Mouse (Mus musculus): ENCODE measurements around the gene Lrrc8a.
A peak's percentile ranks its signal among the peaks of the same experiment; 100 is the strongest.

Lrrc8a gene

GRCm38 (mm10) chr2:30237199-30237880 is at the start of gene Lrrc8a:
Gene Lrrc8a, plus strand, starts transcription at chr2:30237715.
- peak; percentile 100 for DNase-seq

- no peak for DNase-seq
These were observed 45.5 kb upstream of the Lrrc8a start for GRCm38 (mm10) chr2:30191790-30192580.

DNA sequence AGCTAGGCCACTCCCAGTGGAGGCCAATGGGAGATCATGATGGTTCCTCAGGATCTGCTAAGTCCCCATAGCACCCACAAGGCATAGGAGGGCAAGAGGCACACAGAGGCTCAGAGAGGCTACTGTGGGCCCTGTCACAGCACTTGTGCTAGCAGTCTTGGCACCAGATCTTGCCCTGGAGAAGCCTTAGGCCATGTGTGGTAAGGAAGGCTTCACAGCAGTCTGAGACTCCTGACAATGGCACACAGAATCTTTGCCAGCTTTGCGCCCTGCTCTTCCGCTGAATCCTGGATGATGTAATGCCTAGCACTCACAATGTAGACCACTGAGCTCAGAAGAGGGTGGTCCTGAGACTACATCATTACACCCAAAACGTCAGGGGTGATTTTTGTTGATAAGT is 42.9 kb upstream of the Lrrc8a start:
- no peak for DNase-seq

- no peak for DNase-seq
These were observed 39.5 kb upstream of the Lrrc8a start for GRCm38 (mm10) chr2:30198021-30198420.

GRCm38 (mm10) chr2:30199984-30200383 is 37.5 kb upstream of the Lrrc8a start:
- no peak for DNase-seq

GRCm38 (mm10) chr2:30200388-30200925 is 37.1 kb upstream of the Lrrc8a start:
- no peak for DNase-seq

- peak in 1 of 2 experiments; percentile 10 for DNase-seq
These were observed 34.1 kb upstream of the Lrrc8a start for GRCm38 (mm10) chr2:30203439-30203838.

GRCm38 (mm10) chr2:30205255-30205628 is 32.3 kb upstream of the Lrrc8a start:
- DNase-seq, result no peak

GRCm38 (mm10) chr2:30205629-30206357 is 31.7 kb upstream of the Lrrc8a start, which contains the start of gene Kyat1:
Gene Kyat1, minus strand, starts transcription at chr2:30205847.
- DNase-seq, result peak; percentile 84 to 94

DNA sequence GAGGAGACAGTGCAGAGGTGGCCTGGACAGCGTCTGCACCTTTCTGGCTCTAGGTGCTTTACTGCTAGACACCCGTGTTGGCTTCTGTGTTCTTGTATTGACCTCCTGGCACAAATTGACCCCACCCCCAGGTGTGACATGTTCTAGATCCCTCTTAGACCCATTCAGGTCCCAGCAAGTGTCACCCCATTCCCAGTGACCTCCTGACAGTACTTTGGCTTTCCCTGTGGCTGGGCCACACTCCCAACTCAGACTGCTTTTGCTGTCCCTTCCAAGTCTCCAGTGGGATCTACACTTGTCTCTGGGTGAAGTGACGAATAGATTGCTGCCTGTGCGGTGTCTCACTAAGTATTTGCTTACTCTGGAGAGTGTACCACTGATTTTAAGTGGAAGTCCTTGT is 30.1 kb upstream of the Lrrc8a start:
- no peak for DNase-seq

DNA sequence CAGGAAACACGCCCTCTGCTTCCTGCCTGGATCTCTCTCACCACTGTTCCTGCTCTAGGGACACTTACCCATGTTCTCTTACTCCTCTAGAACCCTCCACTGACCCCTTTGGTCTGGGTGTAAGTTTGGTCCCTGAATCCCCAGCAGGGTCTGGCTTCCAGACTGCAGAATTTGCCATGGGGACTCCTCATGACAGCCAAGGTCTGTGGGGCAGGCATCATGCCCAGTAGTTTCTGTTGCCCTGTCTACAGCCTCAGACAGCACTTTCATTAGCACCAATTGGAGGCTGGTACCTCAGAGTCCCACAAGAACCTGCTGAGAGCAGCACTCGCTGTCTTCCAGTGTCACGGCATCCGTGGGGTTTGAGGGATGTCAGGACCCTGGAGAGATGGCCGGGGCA is 29.6 kb upstream of the Lrrc8a start:
- DNase-seq, result no peak

GRCm38 (mm10) chr2:30211408-30212168 is 25.9 kb upstream of the Lrrc8a start:
- DNase-seq, result no peak

GRCm38 (mm10) chr2:30212169-30212545 is 25.4 kb upstream of the Lrrc8a start:
- no peak for DNase-seq

DNA sequence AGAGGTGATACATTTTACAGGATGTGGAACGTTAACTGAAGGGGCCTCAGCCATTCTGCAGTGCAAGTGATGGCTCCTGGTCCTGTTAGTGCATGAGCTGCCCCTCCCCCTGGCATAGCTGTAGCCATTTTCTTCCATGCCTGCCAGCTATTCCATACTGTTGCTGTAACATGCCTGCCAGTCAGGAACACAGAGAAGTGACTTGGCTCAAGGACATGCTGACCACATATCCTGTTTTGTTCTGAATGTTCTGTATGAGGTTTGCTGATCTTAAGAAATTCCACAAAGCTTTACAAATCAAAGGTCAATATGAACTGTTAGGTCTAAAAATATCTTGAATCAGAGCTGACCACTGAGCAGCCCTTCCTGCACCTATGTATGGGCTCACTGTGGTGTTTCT is 24.6 kb upstream of the Lrrc8a start:
- no peak for DNase-seq

DNA sequence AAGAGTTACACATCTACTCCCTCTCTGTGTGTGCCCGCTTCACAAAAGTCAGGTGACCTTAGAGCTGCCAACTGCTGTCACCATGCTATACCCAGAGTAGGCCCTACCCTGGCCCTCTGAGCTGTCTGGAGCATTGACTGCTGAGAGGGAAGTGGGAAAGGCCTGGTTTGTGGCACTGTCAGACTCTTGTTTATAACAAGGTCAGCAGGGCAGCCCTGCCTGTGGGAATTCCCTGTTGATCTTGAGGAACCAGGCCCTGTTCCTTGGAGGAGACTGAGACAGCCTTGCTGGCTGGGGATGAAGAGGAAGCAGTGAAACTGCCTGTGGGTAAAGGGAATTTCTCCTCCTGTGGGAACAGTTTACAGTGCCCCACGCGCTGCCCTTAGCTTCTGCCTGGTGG is 22.8 kb upstream of the Lrrc8a start:
- no peak for DNase-seq

DNA sequence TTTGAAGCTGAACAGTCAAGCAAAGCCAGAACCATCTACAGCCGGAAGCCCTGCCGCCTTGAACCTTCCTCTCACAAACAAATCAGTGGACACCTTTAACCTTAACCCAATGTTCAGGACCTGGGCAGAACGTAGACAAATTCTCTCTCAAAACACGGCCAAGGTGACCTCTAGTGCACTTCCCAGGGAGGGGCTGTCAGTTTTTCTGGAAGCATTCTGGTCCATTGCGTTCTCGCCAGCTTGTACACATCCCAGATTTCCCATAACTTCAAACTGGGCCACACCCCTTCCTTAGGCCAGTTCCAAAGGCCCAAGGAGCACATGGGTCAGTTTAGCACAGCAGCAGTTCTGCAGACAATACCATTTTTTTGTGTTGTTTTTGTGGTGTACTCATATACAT is 22.0 kb upstream of the Lrrc8a start:
- DNase-seq, result no peak

DNA sequence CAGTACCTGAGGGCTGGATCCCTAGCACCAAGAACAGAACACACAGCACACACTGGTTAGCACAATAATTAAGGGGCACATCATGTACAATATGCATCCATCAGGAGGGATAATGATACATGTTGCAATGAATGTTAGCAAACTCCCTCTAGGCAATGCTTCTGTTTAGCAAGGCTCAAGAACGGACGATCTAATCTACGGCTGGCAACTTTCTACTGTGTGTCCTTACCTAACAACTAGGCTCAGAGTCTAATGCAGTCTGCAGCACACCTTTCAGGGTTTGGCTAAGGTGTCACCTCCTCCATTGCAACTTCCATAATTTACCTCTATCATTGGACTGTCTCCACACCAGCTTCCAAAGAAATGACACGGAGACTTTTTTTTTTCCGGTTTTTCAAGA is 21.2 kb upstream of the Lrrc8a start:
- no peak for DNase-seq

GRCm38 (mm10) chr2:30235593-30235992 is 1.9 kb upstream of the Lrrc8a start:
- DNase-seq, result no peak

- no peak for DNase-seq
These were observed 903 bp upstream of the Lrrc8a start for GRCm38 (mm10) chr2:30236426-30237198.

DNA sequence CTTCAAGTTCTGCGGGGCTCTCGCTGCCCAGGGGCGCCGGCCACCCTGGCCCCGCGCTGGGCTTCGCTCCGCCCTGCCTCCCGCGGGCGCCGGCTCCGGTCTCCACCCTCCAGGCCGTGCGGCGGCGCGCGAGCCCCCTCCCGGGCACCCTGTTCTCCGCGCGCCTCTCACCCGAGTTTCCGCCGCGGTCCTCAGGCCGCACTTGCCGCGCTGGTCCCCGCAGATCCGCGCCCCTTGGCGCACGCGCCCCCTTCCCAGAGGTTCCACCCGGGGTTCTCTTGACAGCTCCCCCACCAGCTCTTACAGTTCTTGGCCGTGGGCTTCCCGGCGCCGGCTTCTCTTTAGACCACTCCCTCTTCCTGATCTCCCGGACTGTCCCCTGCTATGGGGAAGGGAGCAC is 366 bp downstream of the Lrrc8a start:
- DNase-seq, result peak; percentile 70 to 73

- DNase-seq, result no peak
These were observed 1.5 kb downstream of the Lrrc8a start for GRCm38 (mm10) chr2:30238906-30239465.

Measured in spleen, adult 18-20 months (tissue).